Mouse (Mus musculus) telencephalon, adult 2 months (tissue): Measurements from ENCODE around the gene Gdi2.

Source experiments
- DNase-seq: peaks from one replicate; pipeline ENCODE4 v3.0.0-alpha.2; 2011; ENCODE audit warnings: low read depth, low spot score

Gene Gdi2

GRCm38 (mm10) chr13:3547410-3547809, 9.5 kb downstream of the Gdi2 start:
- DNase-seq: no peak

GRCm38 (mm10) chr13:3547856-3548255, 10.0 kb downstream of the Gdi2 start:
- no peak for DNase-seq

GRCm38 (mm10) chr13:3563130-3563529, 25.3 kb downstream of the Gdi2 start:
- DNase-seq: no peak

GRCm38 (mm10) chr13:3563953-3564352, 26.1 kb downstream of the Gdi2 start:
- no peak for DNase-seq

- no peak for DNase-seq
These were observed 52.9 kb downstream of the Gdi2 start for GRCm38 (mm10) chr13:3590789-3591188.

- DNase-seq: no peak
These were observed 56.4 kb downstream of the Gdi2 start for GRCm38 (mm10) chr13:3594311-3594710.

GRCm38 (mm10) chr13:3596232-3596631, 58.4 kb downstream of the Gdi2 start:
- no peak for DNase-seq

- no peak for DNase-seq
These were observed 71.9 kb downstream of the Gdi2 start for GRCm38 (mm10) chr13:3609780-3610117.

- no peak for DNase-seq
These were observed 72.4 kb downstream of the Gdi2 start for GRCm38 (mm10) chr13:3610118-3610794.

- peak; percentile 98 for DNase-seq
These were observed 73.1 kb downstream of the Gdi2 start, which contains the start of gene Fam208b for GRCm38 (mm10) chr13:3610795-3611438. Fam208b (minus strand) TSS chr13:3611108.
